Mouse (Mus musculus) MEL (cell line): ENCODE results near the gene Tnfrsf21. TPM values are rescaled to one million over a fixed set of nuclear protein-coding genes. Genes with fewer than 3 reads are reported as not detected.

Source experiments
- DNase-seq: peaks from one replicate; pipeline ENCODE4 v3.0.0; 2011; ENCODE audit warnings: low read depth, low spot score
- H3K27ac ChIP-seq: 2 replicates; pipeline ENCODE4 v1.5.1; 2012; ENCODE audit warnings: low read depth, mild to moderate bottlenecking, control low read depth, low read length, moderate library complexity; ENCODE audit not compliant: control insufficient read depth
- H3K27me3 ChIP-seq, 2 experiments: fragments of 150-350 bp in 1 of 2; sonication (generic) in 1 of 2; 2 replicates each; pipeline ENCODE4 v1.6.1; 2012; ENCODE audit warnings: low read length in 2 of 2, mild to moderate bottlenecking in 2 of 2, improper control_type of control experiment in 1 of 2, moderate library complexity in 1 of 2; ENCODE audit not compliant: insufficient read depth in 2 of 2, control insufficient read depth in 1 of 2
- H3K36me3 ChIP-seq, 2 experiments: 2 replicates each; pipeline ENCODE4 v1.6.1; 2012 to 2014; ENCODE audit warnings: low read length in 2 of 2, improper control_type of control experiment in 1 of 2, inconsistent platforms in 1 of 2, mild to moderate bottlenecking in 1 of 2; ENCODE audit not compliant: insufficient read depth in 2 of 2, control insufficient read depth in 1 of 2
- H3K4me1 ChIP-seq, 2 experiments: fragments of 150-350 bp in 1 of 2; sonication (generic) in 1 of 2; 2 replicates each; pipeline ENCODE4 v1.6.1; 2012; ENCODE audit warnings: low read length in 2 of 2, improper control_type of control experiment in 1 of 2, mild to moderate bottlenecking in 1 of 2; ENCODE audit not compliant: insufficient read depth in 2 of 2, control insufficient read depth in 1 of 2
- H3K4me3 ChIP-seq, 2 experiments: fragments of 150-350 bp in 1 of 2; sonication (generic) in 1 of 2; 2 replicates each; pipeline ENCODE4 v1.5.1; 2012; ENCODE audit warnings: low read depth in 2 of 2, low read length in 2 of 2, mild to moderate bottlenecking in 2 of 2, moderate library complexity in 2 of 2, control low read depth in 1 of 2, improper control_type of control experiment in 1 of 2; ENCODE audit not compliant: control insufficient read depth in 1 of 2, insufficient read depth in 1 of 2
- H3K79me2 ChIP-seq: 2 replicates; pipeline ENCODE4 v1.6.1; 2012; ENCODE audit warnings: mild to moderate bottlenecking, low read length, moderate library complexity; ENCODE audit not compliant: control insufficient read depth, poor library complexity, insufficient read depth
- H3K9ac ChIP-seq: 2 replicates; pipeline ENCODE4 v1.6.1; 2012; ENCODE audit warnings: low read depth, mild to moderate bottlenecking, control low read depth, low read length, moderate library complexity; ENCODE audit not compliant: control insufficient read depth, poor library complexity, severe bottlenecking
- H3K9me3 ChIP-seq: fragments of 150-350 bp; sonication (generic); replicated peaks from 2 replicates; pipeline ENCODE4 v1.6.1; 2012; ENCODE audit warnings: mild to moderate bottlenecking, low read length, improper control_type of control experiment, moderate library complexity; ENCODE audit not compliant: insufficient read depth
- CTCF ChIP-seq, 3 experiments: IDR thresholded peaks in 2 of 3; conservative IDR thresholded peaks in 1 of 3; 2 replicates each; pipeline ENCODE4 v1.5.1; 2011 to 2012; ENCODE audit warnings: low read length in 3 of 3, low read depth in 2 of 3, mild to moderate bottlenecking in 2 of 3, improper control_type of control experiment in 1 of 3, inconsistent platforms in 1 of 3, mixed read lengths in 1 of 3, moderate library complexity in 1 of 3; ENCODE audit not compliant: control insufficient read depth in 1 of 3, insufficient read depth in 1 of 3, poor library complexity in 1 of 3, severe bottlenecking in 1 of 3
- HCFC1 ChIP-seq: IDR thresholded peaks from 2 replicates; pipeline ENCODE4 v1.6.1; 2012; ENCODE audit warnings: low read depth, mild to moderate bottlenecking, inconsistent platforms, low read length, improper control_type of control experiment, moderate library complexity
- MAFK ChIP-seq: IDR thresholded peaks from 2 replicates; pipeline ENCODE4 v1.6.1; 2011; ENCODE audit warnings: low read depth, mild to moderate bottlenecking, low read length, improper control_type of control experiment, borderline replicate concordance
- SMC3 ChIP-seq: IDR thresholded peaks from 2 replicates; pipeline ENCODE4 v1.6.1; 2011; ENCODE audit warnings: low read depth, low read length, improper control_type of control experiment
- polyA plus RNA-seq, 2 experiments: library from polyadenylated mRNA; stranded (reverse) in 1 of 2; unstranded in 1 of 2; fragments of >175 nt in 1 of 2; fragments of >200 nt in 1 of 2; gene quantifications; 2 replicates each; pipeline versions ENCODE4 v1.2.1 to v1.2.4; 2012; ENCODE audit warnings: low replicate concordance in 2 of 2, low read depth in 1 of 2; ENCODE audit not compliant: insufficient read length in 2 of 2, insufficient read depth in 1 of 2, missing spikeins in 1 of 2
- total RNA-seq: library from RNA; depleted of rRNA; stranded (reverse); fragments of 300-350 nt; gene quantifications from 2 replicates; pipeline ENCODE4 v1.2.3, GENCODE M21; 2012; rRNA removed

Tnfrsf21 gene
- total and polyA plus RNA-seq, 3 experiments, result not detected

DNA sequence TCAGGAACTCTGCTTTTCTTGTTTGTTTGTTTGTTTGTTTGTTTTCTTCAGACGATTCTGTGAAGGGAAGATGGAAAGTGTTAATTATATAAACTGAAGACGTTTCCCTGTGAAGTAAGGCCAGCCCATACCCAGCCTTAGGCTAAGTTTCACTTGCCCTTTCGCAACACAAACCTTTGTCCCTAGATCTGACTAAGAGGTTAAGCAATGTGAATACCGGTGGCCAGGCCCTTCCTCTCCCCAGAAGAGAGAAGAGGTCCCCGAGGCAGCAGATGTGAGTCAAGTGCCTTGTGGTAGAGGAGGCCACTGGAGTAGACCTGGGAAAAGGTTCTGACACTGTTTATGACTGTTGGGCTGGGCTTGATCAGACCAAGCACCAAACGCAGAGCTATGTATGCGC, 122.0 kb downstream of the Tnfrsf21 start:
- H3K36me3 ChIP-seq, result no peaks in the 10 kb centered on the region
- no peak overlapping the region for H3K27ac ChIP-seq
- H3K79me2 ChIP-seq, result no peaks in the 10 kb centered on the region
- no peak overlapping the region for H3K4me3 ChIP-seq
- TF ChIP-seq MAFK (no peak), SMC3 (no peak), HCFC1 (no peak), CTCF (IDR thresholded peaks at IDR 0.05 in 2 of 3, conservative IDR thresholded peaks at IDR 0.05 in 1 of 3; ENCODE audit: control insufficient read depth in 1 of 3, insufficient read depth in 1 of 3, low read depth in 2 of 3, low read length in 3 of 3, poor library complexity in 1 of 3, severe bottlenecking in 1 of 3) (no peak)
- TF ChIP-seq, all 39 proteins: peak for 0
- Histone ChIP-seq H3K9me3 (no peaks in the 10 kb centered on the region), H3K27me3 (no peaks in the 10 kb centered on the region), H3K4me1 (no peaks in the 10 kb centered on the region), H3K9ac (no peak overlapping the region)
- DNase-seq, result no peak

Other genes starting within 250 kb of the Tnfrsf21 start
- gene Cd2ap, start 139.9 kb upstream of the Tnfrsf21 start, total RNA-seq, result 10.4 and 10.7 TPM in 2 replicates
- 10 to 100 TPM in 1 of 2 experiments, not detected in 1; 14.3 TPM for gene Cd2ap, start 139.9 kb upstream of the Tnfrsf21 start, polyA plus RNA-seq